Mouse (Mus musculus) neural tube, embryonic 12.5 days (tissue): ENCODE data around the gene Peli2. TPM values are rescaled to one million over a fixed set of nuclear protein-coding genes. Genes with fewer than 3 reads are reported as not detected.

Experiments used
- ATAC-seq: fragments of 200-750 bp; cut with Nextera tagmentation; 2 replicates; pipeline ENCODE4 v1.8.0; 2017; ENCODE audit warnings: low read depth, mild to moderate bottlenecking, moderate TSS enrichment, moderate library complexity; ENCODE audit not compliant: low FRiP score
- H3K27ac ChIP-seq: fragments of 300-500 bp; sonication (generic); 2 replicates; pipeline ENCODE4 v1.5.1; 2016
- H3K27me3 ChIP-seq: fragments of 300-500 bp; sonication (generic); replicated peaks from 2 replicates; pipeline ENCODE4 v1.6.1; 2016; ENCODE audit warnings: mild to moderate bottlenecking
- H3K36me3 ChIP-seq: fragments of 300-500 bp; sonication (generic); 2 replicates; pipeline ENCODE4 v1.6.1; 2016; ENCODE audit warnings: mild to moderate bottlenecking
- H3K4me1 ChIP-seq: fragments of 300-500 bp; sonication (generic); 2 replicates; pipeline ENCODE4 v1.6.1; 2016
- H3K4me2 ChIP-seq: fragments of 300-500 bp; sonication (generic); replicated peaks from 2 replicates; pipeline ENCODE4 v1.6.1; 2016; ENCODE audit warnings: mild to moderate bottlenecking
- H3K4me3 ChIP-seq: fragments of 300-500 bp; sonication (generic); 2 replicates; pipeline ENCODE4 v1.5.1; 2016
- H3K9ac ChIP-seq: fragments of 300-500 bp; sonication (generic); 2 replicates; pipeline ENCODE4 v1.6.1; 2016; ENCODE audit warnings: mild to moderate bottlenecking
- H3K9me3 ChIP-seq: fragments of 300-500 bp; sonication (generic); 2 replicates; pipeline ENCODE4 v1.6.1; 2016; ENCODE audit warnings: mild to moderate bottlenecking
- WGBS: fragments of 180-500 bp; shearing (Covaris S2); methylation state at CpG from one replicate; pipeline ENCODE4 v1.1.7; 2016; 5-methylcytosine and 5-hydroxymethylcytosine counted together
- polyA plus RNA-seq: library from polyadenylated mRNA; unstranded; fragments of >200 nt; fragmentation: Nextera tagmentation; extraction: Ambion mirVana; gene quantifications from 2 replicates; pipeline ENCODE4 v1.2.1, GENCODE M21; 2016

Gene Peli2
- polyA plus RNA-seq, 1 experiment from 2014 or later = 17.4 TPM

GRCm38 (mm10) chr14:48213593-48213992 lies 93.0 kb downstream of the Peli2 start:
- H3K9ac ChIP-seq = no peak overlapping the region
- H3K27ac ChIP-seq = no peak overlapping the region
- H3K4me3 ChIP-seq = no peak overlapping the region
- H3K27me3 ChIP-seq = no peaks in the 10 kb centered on the region
- no peak for ATAC-seq
- no peaks in the 10 kb centered on the region for H3K4me1 ChIP-seq
- no peak overlapping the region for H3K4me2 ChIP-seq
- H3K36me3 ChIP-seq = no peaks in the 10 kb centered on the region
- 95% methylated on average over 15 of the region's 15 CpGs for whole genome bisulfite sequencing
- H3K9me3 ChIP-seq = no peaks in the 10 kb centered on the region

- Histone ChIP-seq H3K4me2 (no peak overlapping the region), H3K27me3 (no peaks in the 10 kb centered on the region), H3K4me1 (peaks cover 8% of the 10 kb centered on the region), H3K27ac (no peak overlapping the region), H3K9ac (no peak overlapping the region), H3K9me3 (no peaks in the 10 kb centered on the region), H3K4me3 (no peak overlapping the region), H3K36me3 (no peaks in the 10 kb centered on the region)
- 92% methylated on average over 9 of the region's 9 CpGs for WGBS
- ATAC-seq = no peak
Measured at GRCm38 (mm10) chr14:48222051-48222450, 101.4 kb downstream of the Peli2 start.

GRCm38 (mm10) chr14:48222684-48223083 lies 102.1 kb downstream of the Peli2 start:
- WGBS = 88% methylated on average over 9 of the region's 9 CpGs
- Histone ChIP-seq H3K36me3 (no peaks in the 10 kb centered on the region), H3K27ac (no peak overlapping the region), H3K4me3 (no peak overlapping the region), H3K9ac (no peak overlapping the region), H3K4me2 (no peak overlapping the region), H3K9me3 (no peaks in the 10 kb centered on the region), H3K27me3 (no peaks in the 10 kb centered on the region), H3K4me1 (peaks cover 8% of the 10 kb centered on the region)
- ATAC-seq = no peak

- no peak for ATAC-seq
- Histone ChIP-seq H3K9ac (no peak overlapping the region), H3K4me1 (peaks cover 8% of the 10 kb centered on the region), H3K4me2 (no peak overlapping the region), H3K9me3 (no peaks in the 10 kb centered on the region), H3K27me3 (no peaks in the 10 kb centered on the region), H3K27ac (no peak overlapping the region), H3K4me3 (no peak overlapping the region), H3K36me3 (no peaks in the 10 kb centered on the region)
- WGBS = 83% methylated on average over 1 of the region's 1 CpGs
Measured at GRCm38 (mm10) chr14:48224203-48224602, 103.6 kb downstream of the Peli2 start.

GRCm38 (mm10) chr14:48224861-48225300 lies 104.3 kb downstream of the Peli2 start:
- no peaks in the 10 kb centered on the region for H3K27me3 ChIP-seq
- no peak for ATAC-seq
- no peak overlapping the region for H3K4me3 ChIP-seq
- no peaks in the 10 kb centered on the region for H3K9me3 ChIP-seq
- no peaks in the 10 kb centered on the region for H3K36me3 ChIP-seq
- WGBS = 62% methylated on average over 5 of the region's 5 CpGs
- H3K4me2 ChIP-seq = no peak overlapping the region
- H3K4me1 ChIP-seq = peaks cover 8% of the 10 kb centered on the region
- H3K27ac ChIP-seq = no peak overlapping the region
- no peak overlapping the region for H3K9ac ChIP-seq

- 72% methylated on average over 7 of the region's 7 CpGs for WGBS
- H3K9ac ChIP-seq = no peak overlapping the region
Measured at GRCm38 (mm10) chr14:48225810-48226446, 105.3 kb downstream of the Peli2 start.

GRCm38 (mm10) chr14:48226759-48227158 lies 106.1 kb downstream of the Peli2 start:
- Histone ChIP-seq H3K27ac (no peak overlapping the region), H3K4me1 (peaks cover 8% of the 10 kb centered on the region), H3K36me3 (no peaks in the 10 kb centered on the region), H3K4me2 (no peak overlapping the region), H3K27me3 (no peaks in the 10 kb centered on the region), H3K4me3 (no peak overlapping the region), H3K9me3 (no peaks in the 10 kb centered on the region), H3K9ac (no peak overlapping the region)
- 95% methylated on average over 10 of the region's 10 CpGs for WGBS
- ATAC-seq = no peak

More at GRCm38 (mm10) chr14:48225810-48226446, 105.3 kb downstream of the Peli2 start:
- no peaks in the 10 kb centered on the region for H3K27me3 ChIP-seq
- peaks cover 8% of the 10 kb centered on the region for H3K4me1 ChIP-seq
- no peak overlapping the region for H3K4me2 ChIP-seq
- H3K4me3 ChIP-seq = no peak overlapping the region
- H3K9me3 ChIP-seq = no peaks in the 10 kb centered on the region
- no peaks in the 10 kb centered on the region for H3K36me3 ChIP-seq
- no peak for ATAC-seq
- H3K27ac ChIP-seq = no peak overlapping the region

GRCm38 (mm10) chr14:48234785-48235519 lies 114.3 kb downstream of the Peli2 start:
- Histone ChIP-seq H3K9ac (no peak overlapping the region), H3K4me1 (0 out of 2 replicates have a peak, but pooled peaks cover 9% of the 10 kb centered on the region), H3K4me3 (no peak overlapping the region), H3K9me3 (no peaks in the 10 kb centered on the region), H3K27ac (no peak overlapping the region), H3K4me2 (no peak overlapping the region), H3K27me3 (no peaks in the 10 kb centered on the region), H3K36me3 (no peaks in the 10 kb centered on the region)
- WGBS = 80% methylated on average over 20 of the region's 20 CpGs
- ATAC-seq = no peak

- Histone ChIP-seq H3K9ac (no peak overlapping the region), H3K27me3 (no peaks in the 10 kb centered on the region), H3K36me3 (0 out of 2 replicates have a peak, but pooled peaks cover 4% of the 10 kb centered on the region), H3K27ac (no peak overlapping the region), H3K9me3 (no peaks in the 10 kb centered on the region), H3K4me1 (no peaks in the 10 kb centered on the region), H3K4me3 (no peak overlapping the region), H3K4me2 (no peak overlapping the region)
- 88% methylated on average over 7 of the region's 7 CpGs for WGBS
- ATAC-seq = no peak
Measured at GRCm38 (mm10) chr14:48241335-48241734, 120.7 kb downstream of the Peli2 start.

- H3K36me3 ChIP-seq = 0 out of 2 replicates have a peak, but pooled peaks cover 4% of the 10 kb centered on the region
- H3K4me1 ChIP-seq = no peaks in the 10 kb centered on the region
- WGBS = 55% methylated on average over 3 of the region's 3 CpGs
- H3K4me2 ChIP-seq = no peak overlapping the region
- H3K9me3 ChIP-seq = no peaks in the 10 kb centered on the region
- H3K4me3 ChIP-seq = no peak overlapping the region
- H3K27me3 ChIP-seq = no peaks in the 10 kb centered on the region
- no peak for ATAC-seq
- no peak overlapping the region for H3K27ac ChIP-seq
- no peak overlapping the region for H3K9ac ChIP-seq
Measured at GRCm38 (mm10) chr14:48246236-48246635, 125.6 kb downstream of the Peli2 start.

GRCm38 (mm10) chr14:48246963-48247362 lies 126.3 kb downstream of the Peli2 start:
- H3K27me3 ChIP-seq = no peaks in the 10 kb centered on the region
- H3K9ac ChIP-seq = no peak overlapping the region
- ATAC-seq = no peak
- no peak overlapping the region for H3K4me3 ChIP-seq
- 90% methylated on average over 9 of the region's 9 CpGs for WGBS
- no peaks in the 10 kb centered on the region for H3K9me3 ChIP-seq
- no peak overlapping the region for H3K4me2 ChIP-seq
- H3K4me1 ChIP-seq = 0 out of 2 replicates have a peak, but pooled peaks cover 4% of the 10 kb centered on the region
- H3K36me3 ChIP-seq = 0 out of 2 replicates have a peak, but pooled peaks cover 6% of the 10 kb centered on the region
- H3K27ac ChIP-seq = no peak overlapping the region

GRCm38 (mm10) chr14:48249459-48249858 lies 128.8 kb downstream of the Peli2 start:
- Histone ChIP-seq H3K36me3 (peaks cover 19% of the 10 kb centered on the region; the same call in 1 of the 2 replicates), H3K27me3 (no peaks in the 10 kb centered on the region), H3K4me2 (no peak overlapping the region), H3K27ac (no peak overlapping the region), H3K9me3 (no peaks in the 10 kb centered on the region), H3K4me3 (no peak overlapping the region), H3K9ac (no peak overlapping the region), H3K4me1 (0 out of 2 replicates have a peak, but pooled peaks cover 4% of the 10 kb centered on the region)
- no peak for ATAC-seq
- 90% methylated on average over 2 of the region's 2 CpGs for WGBS
